Mouse (Mus musculus) megakaryocyte, adult 5-6 weeks (primary cell): ENCODE measurements at regions not wholly inside any gene's neighbourhood (a gene's known extent, or its start where the extent isn't known, plus 50 kb on each side); places are given as distances from the start of the nearest gene placed in this dataset.

ENCODE experiments used
- ATAC-seq: 2 replicates; pipeline ENCODE4 v1.8.0; 2016; ENCODE audit warnings: mild to moderate bottlenecking, inconsistent platforms; ENCODE audit not compliant: poor library complexity, severe bottlenecking

- no peak for ATAC-seq
Measured at GRCm38 (mm10) chr9:88065057-88065456, 261.9 kb upstream of the Nt5e start.

DNA sequence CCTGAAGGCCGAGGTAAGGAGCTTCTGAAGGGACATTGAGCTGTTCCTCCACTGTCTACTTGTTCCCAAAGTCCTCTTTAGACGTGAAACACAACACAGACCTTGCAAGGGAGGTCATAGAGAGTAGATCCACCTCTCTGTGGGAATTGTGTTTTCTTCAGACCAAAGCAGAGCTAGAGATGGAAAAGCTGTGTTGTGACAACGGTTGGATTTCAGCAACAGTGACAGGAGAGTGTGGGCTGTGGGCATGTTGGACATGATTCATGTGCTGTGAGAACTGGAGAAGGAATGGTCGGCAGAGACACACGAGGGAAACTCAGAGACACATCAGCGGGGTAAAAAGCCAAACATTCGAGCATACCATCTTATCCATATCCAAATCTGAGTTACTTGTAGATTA, 261.2 kb upstream of the Nt5e start:
- ATAC-seq, result no peak

DNA sequence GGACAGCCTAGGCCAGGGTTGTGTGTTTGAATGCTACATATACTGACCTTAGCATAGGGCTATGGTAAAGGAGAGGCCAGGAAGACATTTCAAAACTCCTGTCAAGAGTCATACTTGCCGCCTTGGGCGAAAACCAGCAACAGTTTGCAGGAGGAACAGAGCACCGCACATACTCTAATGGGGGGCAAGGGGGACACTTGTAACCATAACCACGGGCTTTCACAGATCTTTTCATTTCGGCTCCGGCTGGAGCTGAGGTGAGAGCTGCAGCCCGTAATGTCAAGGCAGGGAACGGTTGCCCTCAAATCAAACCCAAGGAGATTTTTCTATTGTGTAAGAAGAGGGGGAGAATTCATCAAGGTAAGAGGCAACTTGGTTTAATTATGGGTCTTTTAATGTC, 258.7 kb upstream of the Nt5e start:
- no peak for ATAC-seq

GRCm38 (mm10) chr9:88068881-88069304, 258.1 kb upstream of the Nt5e start:
- ATAC-seq, result no peak

GRCm38 (mm10) chr9:88069834-88070233, 257.2 kb upstream of the Nt5e start:
- no peak for ATAC-seq

DNA sequence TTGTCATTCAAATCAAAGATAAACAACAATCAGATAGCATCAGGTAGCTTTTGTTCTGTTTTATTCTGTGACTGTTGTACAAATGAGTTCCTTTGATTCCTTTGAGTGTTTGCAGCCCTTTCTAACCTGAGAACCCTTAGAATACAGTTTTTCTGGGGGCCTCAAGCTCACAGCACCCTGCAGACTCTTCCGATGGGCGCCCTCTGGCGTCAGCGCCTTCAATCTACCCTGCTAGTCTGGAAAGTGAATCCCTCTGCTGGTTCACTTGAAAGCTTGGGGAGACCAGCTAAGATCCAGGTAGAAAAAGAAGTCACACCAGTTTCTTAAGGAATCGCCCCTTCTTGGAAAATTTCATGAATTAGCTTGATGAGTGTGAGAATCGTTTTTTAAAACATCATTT, 253.8 kb upstream of the Nt5e start:
- no peak for ATAC-seq

- no peak for ATAC-seq
Measured at GRCm38 (mm10) chr9:88073579-88073978, 253.4 kb upstream of the Nt5e start.

DNA sequence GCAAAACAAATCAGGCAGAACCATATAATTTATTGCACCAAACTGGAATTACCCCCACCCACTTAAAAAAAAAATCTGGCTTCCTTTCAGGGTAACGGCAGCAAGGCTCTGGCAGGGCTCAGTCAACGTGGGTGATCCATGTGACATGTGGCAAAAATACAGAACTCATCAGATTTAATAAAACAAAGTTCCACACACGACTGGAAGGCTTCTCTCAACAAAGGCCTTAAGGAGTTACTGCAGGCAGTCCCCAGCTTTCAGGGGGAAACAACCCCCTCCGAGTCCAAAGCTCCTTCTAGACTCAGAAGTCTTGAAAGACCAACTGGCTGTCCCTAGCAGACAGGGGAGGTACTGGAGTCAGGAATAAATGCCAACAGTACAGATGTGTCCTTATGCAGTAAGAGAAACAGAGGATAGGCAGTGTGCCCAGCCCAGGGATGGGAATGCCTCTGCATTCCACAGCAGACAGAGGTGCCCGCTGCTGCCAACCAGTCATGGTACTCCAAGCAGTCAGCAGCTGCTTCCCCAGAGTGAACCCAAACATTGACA, 244.0 kb upstream of the Nt5e start:
- no peak for ATAC-seq

DNA sequence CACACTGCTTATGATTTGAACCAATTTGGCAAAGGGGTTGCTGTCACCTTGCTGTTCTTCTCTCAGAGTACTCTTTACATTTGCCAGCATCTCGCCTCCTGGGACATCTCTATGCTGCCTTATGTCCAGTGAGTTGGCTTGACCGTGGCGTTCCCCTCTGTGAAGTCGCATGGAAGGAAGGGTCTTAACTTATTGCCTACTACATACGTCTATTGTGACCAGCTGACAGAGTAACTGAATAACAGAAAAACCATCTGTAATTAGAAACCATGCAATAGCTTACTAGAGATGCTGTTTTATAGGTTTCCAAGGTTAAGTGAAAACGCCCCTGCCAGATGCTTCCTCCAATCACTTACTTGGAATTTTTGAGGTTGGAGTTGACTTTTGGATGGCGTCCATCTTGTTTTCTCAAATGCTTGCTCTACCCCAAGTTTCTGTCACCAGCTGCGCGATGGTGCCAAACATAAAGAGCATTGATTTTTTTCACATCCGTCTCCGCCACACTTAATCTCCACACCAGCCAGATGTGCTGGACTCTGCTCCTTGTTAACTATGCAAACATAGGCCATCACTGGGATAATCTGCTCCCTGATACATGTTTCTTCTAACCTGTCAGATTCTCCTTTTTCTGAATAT, 241.7 kb upstream of the Nt5e start:
- ATAC-seq, result no peak

GRCm38 (mm10) chr9:88085866-88086265, 241.1 kb upstream of the Nt5e start:
- no peak for ATAC-seq

DNA sequence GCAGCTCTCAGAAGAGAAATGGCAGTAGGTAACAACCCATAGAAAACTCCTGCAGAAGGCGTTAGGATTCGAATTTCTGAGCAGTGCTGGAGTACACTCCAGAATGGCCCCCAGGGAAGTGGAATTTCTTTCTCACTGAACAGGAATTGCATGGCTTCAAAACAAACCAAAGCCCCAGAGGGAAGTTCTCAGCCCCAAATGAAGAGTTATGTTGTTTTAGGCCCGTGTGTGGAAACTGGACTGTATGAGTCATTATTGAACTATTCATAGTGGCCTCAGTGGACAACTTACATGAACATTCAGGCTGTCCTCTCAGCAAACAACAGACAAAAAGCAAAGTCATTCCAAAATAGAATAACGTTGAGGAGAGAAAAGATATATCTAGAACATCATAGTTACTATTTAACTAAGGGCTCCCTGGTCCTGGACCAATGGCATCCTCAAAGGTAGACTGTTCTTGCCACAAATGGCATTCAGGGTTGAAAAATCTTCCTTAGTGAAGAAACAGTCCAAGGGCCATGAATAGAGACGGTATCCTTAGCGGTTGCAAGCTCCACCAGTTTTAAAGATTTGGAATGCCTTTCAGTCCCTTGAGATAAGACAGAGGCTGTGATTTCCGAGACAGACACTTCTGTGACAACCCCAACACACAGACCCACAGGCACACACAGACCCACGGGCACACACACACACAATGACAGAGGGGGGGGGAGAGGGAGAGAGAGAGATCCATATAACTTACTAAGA, 235.0 kb upstream of the Nt5e start:
- no peak for ATAC-seq

- ATAC-seq, result no peak
Measured at GRCm38 (mm10) chr9:88092561-88092960, 234.4 kb upstream of the Nt5e start.

DNA sequence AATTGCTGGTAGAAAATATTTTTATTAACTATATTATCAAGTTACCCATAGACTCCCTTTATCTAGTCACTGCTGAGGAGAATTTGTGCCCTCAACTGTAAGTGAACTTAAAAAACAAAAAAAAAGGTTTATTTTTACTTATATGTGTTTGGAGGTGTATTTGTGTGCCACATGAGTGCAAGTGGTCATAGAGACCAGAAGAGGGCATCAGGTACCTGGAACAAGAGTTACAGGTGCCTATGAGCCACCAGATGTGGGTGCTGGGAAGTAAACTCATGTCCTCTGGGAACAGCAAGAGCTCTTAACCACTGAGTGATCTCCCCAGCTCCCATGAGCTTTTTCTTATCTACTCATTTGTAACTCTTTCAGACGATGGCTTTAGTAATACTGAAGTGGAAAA, 213.9 kb upstream of the Nt5e start:
- no peak for ATAC-seq

DNA sequence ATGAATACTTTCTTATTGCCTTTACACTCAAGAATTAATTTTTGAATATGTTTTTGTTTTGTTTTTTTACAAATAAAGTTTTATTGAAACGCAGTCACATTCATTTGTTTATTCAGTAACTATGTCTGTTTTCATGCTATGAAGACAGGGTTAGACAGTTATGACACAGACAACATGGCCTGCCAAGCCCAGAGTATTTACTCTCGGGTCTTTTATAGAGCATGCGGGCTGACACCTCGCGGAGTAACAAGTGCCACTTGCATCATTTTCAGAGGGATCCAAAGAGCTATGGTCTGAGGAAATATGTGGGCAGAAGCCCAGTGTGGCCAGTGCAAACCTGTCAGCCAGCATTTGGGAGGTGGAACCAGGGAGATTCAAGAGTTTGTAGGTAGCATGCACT, 206.5 kb upstream of the Nt5e start:
- no peak for ATAC-seq

GRCm38 (mm10) chr9:88120963-88121570, 205.9 kb upstream of the Nt5e start:
- ATAC-seq, result no peak

- no peak for ATAC-seq
Measured at GRCm38 (mm10) chr9:88124322-88125005, 202.5 kb upstream of the Nt5e start.

- no peak for ATAC-seq
Measured at GRCm38 (mm10) chr9:88163025-88163780, 163.8 kb upstream of the Nt5e start.

DNA sequence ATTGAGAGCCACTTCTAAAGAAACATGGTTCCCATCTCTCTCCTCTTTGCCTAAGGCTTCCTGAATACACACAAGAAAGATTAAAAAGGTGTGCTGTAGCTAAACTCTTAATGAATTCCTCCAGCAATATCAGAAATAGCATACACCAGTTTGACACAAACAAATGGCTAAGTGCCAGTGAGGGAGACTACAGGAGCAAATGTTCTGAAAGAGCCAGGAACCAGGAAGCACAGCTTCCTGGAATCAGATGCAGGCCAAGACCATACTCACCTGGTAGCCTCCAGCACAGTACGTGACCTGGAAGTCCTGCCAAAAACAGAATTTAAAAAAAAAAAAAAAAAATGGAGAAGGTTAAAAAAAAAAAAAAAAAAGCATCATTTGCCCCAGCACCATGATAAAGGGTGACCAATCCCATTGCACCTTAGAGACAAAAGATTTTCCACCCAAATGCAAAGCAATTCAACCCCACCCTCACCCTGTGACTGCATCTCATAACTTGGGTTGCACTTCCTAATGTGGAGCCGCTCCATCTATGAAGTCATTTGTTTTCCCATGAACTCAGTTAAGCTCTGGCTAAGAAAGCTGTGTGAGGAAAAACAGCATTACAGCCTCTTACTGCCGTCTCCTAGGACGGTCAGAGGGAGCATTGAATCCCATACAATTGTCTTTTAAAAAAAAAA, 149.3 kb upstream of the Nt5e start:
- no peak for ATAC-seq

- no peak for ATAC-seq
Measured at GRCm38 (mm10) chr9:88181189-88181994, 145.6 kb upstream of the Nt5e start.
